Mouse (Mus musculus) liver, embryonic 13.5 days (tissue): ENCODE data around the gene Rab6b. TPM values are rescaled to one million over a fixed set of nuclear protein-coding genes. Genes with fewer than 3 reads are reported as not detected.

Experiments
- ATAC-seq: fragments of 200-750 bp; cut with Nextera tagmentation; 2 replicates; pipeline ENCODE4 v1.8.0; 2017; ENCODE audit warnings: low read depth, mild to moderate bottlenecking, moderate number of reproducible peaks, moderate library complexity
- DNase-seq: peaks from one replicate; pipeline ENCODE4 v3.0.0; 2022
- H3K27ac ChIP-seq: fragments of 300-500 bp; sonication (generic); 2 replicates; pipeline ENCODE4 v1.5.1; 2015; ENCODE audit warnings: moderate library complexity, mild to moderate bottlenecking, inconsistent platforms
- H3K27me3 ChIP-seq: fragments of 300-500 bp; sonication (generic); 2 replicates; pipeline ENCODE4 v1.6.1; 2015; ENCODE audit warnings: mild to moderate bottlenecking, inconsistent platforms
- H3K36me3 ChIP-seq: fragments of 300-500 bp; sonication (generic); 2 replicates; pipeline ENCODE4 v1.6.1; 2015; ENCODE audit warnings: mild to moderate bottlenecking, inconsistent platforms
- H3K4me1 ChIP-seq: fragments of 300-500 bp; sonication (generic); replicated peaks from 2 replicates; pipeline ENCODE4 v1.6.1; 2015; ENCODE audit warnings: inconsistent platforms
- H3K4me2 ChIP-seq: fragments of 300-500 bp; sonication (generic); 2 replicates; pipeline ENCODE4 v1.6.1; 2015; ENCODE audit warnings: inconsistent platforms, mild to moderate bottlenecking, moderate library complexity
- H3K4me3 ChIP-seq: fragments of 300-500 bp; sonication (generic); replicated peaks from 2 replicates; pipeline ENCODE4 v1.5.1; 2015; ENCODE audit warnings: mild to moderate bottlenecking, inconsistent platforms
- H3K9ac ChIP-seq: fragments of 300-500 bp; sonication (generic); 2 replicates; pipeline ENCODE4 v1.6.1; 2015; ENCODE audit warnings: mild to moderate bottlenecking, inconsistent platforms
- H3K9me3 ChIP-seq: fragments of 300-500 bp; sonication (generic); replicated peaks from 2 replicates; pipeline ENCODE4 v1.6.1; 2016; ENCODE audit warnings: inconsistent platforms
- WGBS: fragments of 180-500 bp; shearing (Covaris S2); methylation state at CpG from one replicate; pipeline ENCODE4 v1.1.7; 2015; ENCODE audit not compliant: insufficient replicate concordance; 5-methylcytosine and 5-hydroxymethylcytosine counted together
- polyA plus RNA-seq: library from polyadenylated mRNA; unstranded; fragments of >200 nt; fragmentation: Nextera tagmentation; extraction: Ambion mirVana; gene quantifications from 2 replicates; pipeline ENCODE4 v1.2.1, GENCODE M21; 2015

Rab6b gene
- polyA plus RNA-seq, 1 experiment from 2014 or later, result 0.18 TPM

GRCm38 (mm10) chr9:103108943-103109670 is 2.5 kb upstream of the Rab6b start:
- H3K36me3 ChIP-seq, result no peaks in the 10 kb centered on the region
- no peaks in the 10 kb centered on the region for H3K9me3 ChIP-seq
- no peak for DNase-seq
- no peak for ATAC-seq
- H3K27ac ChIP-seq, result no peak overlapping the region
- H3K4me1 ChIP-seq, result peaks cover 12% of the 10 kb centered on the region
- WGBS, result 25% methylated on average over 18 of the region's 18 CpGs
- H3K9ac ChIP-seq, result peak overlapping the region; percentile 46
- H3K4me3 ChIP-seq, result peak overlapping the region; percentile 55
- H3K4me2 ChIP-seq, result peak overlapping the region; percentile 71
- H3K27me3 ChIP-seq, result peaks cover 49% of the 10 kb centered on the region

GRCm38 (mm10) chr9:103109911-103110310 is 1.7 kb upstream of the Rab6b start:
- Histone ChIP-seq H3K36me3 (no peaks in the 10 kb centered on the region), H3K27ac (no peak overlapping the region), H3K4me1 (peaks cover 12% of the 10 kb centered on the region), H3K27me3 (peaks cover 57% of the 10 kb centered on the region), H3K9ac (no peak overlapping the region), H3K4me3 (no peak overlapping the region), H3K9me3 (no peaks in the 10 kb centered on the region), H3K4me2 (peak overlapping the region; percentile 71; the same call in 1 of the 2 replicates)
- DNase-seq, result no peak
- ATAC-seq, result no peak
- WGBS, result 47% methylated on average over 2 of the region's 2 CpGs

GRCm38 (mm10) chr9:103110727-103111501 is 673 bp upstream of the Rab6b start:
- Histone ChIP-seq H3K4me1 (peaks cover 12% of the 10 kb centered on the region), H3K27me3 (peaks cover 62% of the 10 kb centered on the region), H3K4me2 (peak overlapping the region; percentile 71), H3K36me3 (no peaks in the 10 kb centered on the region), H3K27ac (no peak overlapping the region), H3K9me3 (no peaks in the 10 kb centered on the region), H3K9ac (0 out of 2 replicates have a peak overlapping the region, but pooled peaks have one; percentile 13), H3K4me3 (peak overlapping the region; percentile 55)
- DNase-seq (no peak), ATAC-seq (no peak)
- 15% methylated on average over 18 of the region's 18 CpGs for WGBS

- Histone ChIP-seq H3K4me1 (peaks cover 12% of the 10 kb centered on the region), H3K4me2 (peak overlapping the region; percentile 71), H3K9me3 (no peaks in the 10 kb centered on the region), H3K27me3 (peaks cover 62% of the 10 kb centered on the region), H3K36me3 (no peaks in the 10 kb centered on the region), H3K27ac (no peak overlapping the region), H3K9ac (no peak overlapping the region), H3K4me3 (peak overlapping the region; percentile 55)
- ATAC-seq (0 out of 2 replicates have a peak, but pooled peaks have one; percentile 16), DNase-seq (no peak)
- 4% methylated on average over 35 of the region's 35 CpGs for WGBS
These were observed 1.1 kb downstream of the Rab6b start for GRCm38 (mm10) chr9:103112471-103113271.

- DNase-seq (no peak), ATAC-seq (no peak)
- 40% methylated on average over 11 of the region's 11 CpGs for WGBS
- Histone ChIP-seq H3K4me3 (no peak overlapping the region), H3K27ac (no peak overlapping the region), H3K27me3 (peaks cover 62% of the 10 kb centered on the region), H3K9ac (no peak overlapping the region), H3K4me1 (peaks cover 12% of the 10 kb centered on the region), H3K9me3 (no peaks in the 10 kb centered on the region), H3K4me2 (no peak overlapping the region), H3K36me3 (no peaks in the 10 kb centered on the region)
These were observed 1.8 kb downstream of the Rab6b start for GRCm38 (mm10) chr9:103113351-103113750.

GRCm38 (mm10) chr9:103114326-103114725 is 2.7 kb downstream of the Rab6b start:
- peaks cover 61% of the 10 kb centered on the region for H3K27me3 ChIP-seq
- H3K9ac ChIP-seq, result no peak overlapping the region
- H3K4me1 ChIP-seq, result peaks cover 9% of the 10 kb centered on the region
- 75% methylated on average over 8 of the region's 8 CpGs for WGBS
- no peaks in the 10 kb centered on the region for H3K36me3 ChIP-seq
- H3K4me3 ChIP-seq, result no peak overlapping the region
- no peak overlapping the region for H3K4me2 ChIP-seq
- DNase-seq (no peak), ATAC-seq (no peak)
- no peaks in the 10 kb centered on the region for H3K9me3 ChIP-seq
- no peak overlapping the region for H3K27ac ChIP-seq

GRCm38 (mm10) chr9:103114901-103115300 is 3.3 kb downstream of the Rab6b start:
- DNase-seq (no peak), ATAC-seq (no peak)
- no peak overlapping the region for H3K4me3 ChIP-seq
- WGBS, result 69% methylated on average over 13 of the region's 13 CpGs
- H3K27me3 ChIP-seq, result peaks cover 55% of the 10 kb centered on the region
- no peak overlapping the region for H3K4me2 ChIP-seq
- H3K36me3 ChIP-seq, result no peaks in the 10 kb centered on the region
- H3K9me3 ChIP-seq, result no peaks in the 10 kb centered on the region
- no peak overlapping the region for H3K27ac ChIP-seq
- H3K9ac ChIP-seq, result no peak overlapping the region
- peaks cover 9% of the 10 kb centered on the region for H3K4me1 ChIP-seq

GRCm38 (mm10) chr9:103116941-103117340 is 5.4 kb downstream of the Rab6b start:
- no peaks in the 10 kb centered on the region for H3K36me3 ChIP-seq
- no peaks in the 10 kb centered on the region; the same call in 1 of the 2 replicates for H3K4me1 ChIP-seq
- H3K4me2 ChIP-seq, result no peak overlapping the region
- no peak overlapping the region for H3K4me3 ChIP-seq
- 50% methylated on average over 4 of the region's 4 CpGs for WGBS
- DNase-seq, result no peak
- no peak for ATAC-seq
- no peaks in the 10 kb centered on the region for H3K9me3 ChIP-seq
- H3K9ac ChIP-seq, result no peak overlapping the region
- peaks cover 34% of the 10 kb centered on the region for H3K27me3 ChIP-seq
- H3K27ac ChIP-seq, result no peak overlapping the region

- Histone ChIP-seq H3K4me3 (no peak overlapping the region), H3K27ac (no peak overlapping the region), H3K9ac (no peak overlapping the region), H3K4me1 (no peaks in the 10 kb centered on the region; the same call in 1 of the 2 replicates), H3K4me2 (no peak overlapping the region), H3K9me3 (no peaks in the 10 kb centered on the region), H3K27me3 (peaks cover 29% of the 10 kb centered on the region), H3K36me3 (no peaks in the 10 kb centered on the region)
- DNase-seq (no peak), ATAC-seq (no peak)
- 56% methylated on average over 5 of the region's 5 CpGs for WGBS
These were observed 5.9 kb downstream of the Rab6b start for GRCm38 (mm10) chr9:103117495-103117894.

GRCm38 (mm10) chr9:103117951-103118350 is 6.4 kb downstream of the Rab6b start:
- Histone ChIP-seq H3K9ac (no peak overlapping the region), H3K9me3 (no peaks in the 10 kb centered on the region), H3K4me2 (no peak overlapping the region), H3K27ac (no peak overlapping the region), H3K4me3 (no peak overlapping the region), H3K4me1 (no peaks in the 10 kb centered on the region), H3K27me3 (peaks cover 24% of the 10 kb centered on the region), H3K36me3 (no peaks in the 10 kb centered on the region)
- DNase-seq (no peak), ATAC-seq (no peak)
- 76% methylated on average over 8 of the region's 8 CpGs for WGBS
